Mouse (Mus musculus) lung, adult 2 months (tissue): ENCODE measurements around the gene Zfp936.
"Not testable (repeated sequence)": the region's sequence is repeated elsewhere in the genome, so short reads cannot be mapped to it uniquely, and the experiment has no call there.

ENCODE experiments used
- CTCF ChIP-seq: fragments of 200-500 bp; IDR thresholded peaks from 2 replicates; pipeline ENCODE4 v1.5.1; 2011; ENCODE audit warnings: mild to moderate bottlenecking, low read length, control low read depth; ENCODE audit not compliant: insufficient read depth
- POLR2A ChIP-seq: fragments of 200-500 bp; IDR thresholded peaks from 2 replicates; pipeline ENCODE4 v1.6.1; 2011; ENCODE audit warnings: low read depth, mild to moderate bottlenecking, control low read depth, low read length, borderline replicate concordance; ENCODE audit errors: extremely low read depth

DNA sequence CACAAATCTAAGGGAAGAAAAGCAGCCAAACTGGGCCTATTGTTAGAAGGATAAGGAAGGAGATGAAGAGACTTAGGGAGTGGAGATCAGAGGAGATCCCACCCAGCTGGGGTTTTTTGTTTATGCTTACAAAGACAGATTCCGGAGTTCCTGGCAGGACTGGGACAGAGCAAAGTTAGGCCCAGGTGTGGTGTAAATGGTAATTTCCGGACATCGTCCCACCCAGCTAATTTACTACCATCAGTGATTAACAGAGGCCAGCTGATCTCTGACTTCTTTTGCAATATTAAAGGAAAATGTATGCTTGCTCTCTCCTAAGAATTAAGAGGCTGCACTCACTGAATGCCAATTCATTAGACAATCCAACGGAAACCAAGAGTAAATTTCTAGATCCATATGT, 53.1 kb downstream of the Zfp936 start:
- TF ChIP-seq POLR2A, CTCF: not testable (repeated sequence)
